Mouse (Mus musculus) thymus, adult 2 months (tissue): Measurements from ENCODE around the gene Wdr18.

Source experiments
- CTCF ChIP-seq: fragments of 200-500 bp; IDR thresholded peaks from 2 replicates; pipeline ENCODE4 v1.5.1; 2012; ENCODE audit warnings: mild to moderate bottlenecking, control low read depth, low read length, moderate library complexity, borderline replicate concordance; ENCODE audit not compliant: control insufficient read depth, poor library complexity, insufficient read depth; ENCODE audit errors: extremely low read depth
- POLR2A ChIP-seq: fragments of 200-500 bp; IDR thresholded peaks from 2 replicates; pipeline ENCODE4 v1.6.1; 2012; ENCODE audit warnings: mild to moderate bottlenecking, low read length, control low read depth, moderate library complexity; ENCODE audit not compliant: control insufficient read depth, poor library complexity, insufficient read depth; ENCODE audit errors: extremely low read depth

GRCm38 (mm10) chr10:79971183-79971497 is 11.2 kb downstream of the Wdr18 start:
- TF ChIP-seq POLR2A: no peak
- no peak for TF ChIP-seq CTCF
